Mouse (Mus musculus) erythroblast, adult 5-6 weeks (primary cell): Measurements from ENCODE around the gene Cpxm1. TPM values are rescaled to one million over a fixed set of nuclear protein-coding genes. Genes with fewer than 3 reads are reported as not detected.
A peak's percentile ranks its signal among the peaks of the same experiment; 100 is the strongest.

ENCODE experiments used
- ATAC-seq: replicated peaks from 2 replicates; pipeline ENCODE4 v1.8.0; 2016; ENCODE audit warnings: moderate number of reproducible peaks, mild to moderate bottlenecking, moderate TSS enrichment, inconsistent platforms; ENCODE audit not compliant: poor library complexity, low FRiP score, severe bottlenecking
- total RNA-seq, 2 experiments: library from RNA; stranded (forward) in 1 of 2; stranded (reverse) in 1 of 2; fragments of 150-400 nt in 1 of 2; fragments of 200-764, 138-1000 nt in 1 of 2; gene quantifications; 2 replicates each; pipeline versions ENCODE4 v1.2.3 to v1.2.4; 2015 to 2017; ENCODE audit warnings: low replicate concordance in 2 of 2

Cpxm1 gene
- total RNA-seq (2015; ENCODE audit: low replicate concordance): not detected in 2 replicates
- not detected in 2 replicates for total RNA-seq (2017; ENCODE audit: low replicate concordance)

DNA sequence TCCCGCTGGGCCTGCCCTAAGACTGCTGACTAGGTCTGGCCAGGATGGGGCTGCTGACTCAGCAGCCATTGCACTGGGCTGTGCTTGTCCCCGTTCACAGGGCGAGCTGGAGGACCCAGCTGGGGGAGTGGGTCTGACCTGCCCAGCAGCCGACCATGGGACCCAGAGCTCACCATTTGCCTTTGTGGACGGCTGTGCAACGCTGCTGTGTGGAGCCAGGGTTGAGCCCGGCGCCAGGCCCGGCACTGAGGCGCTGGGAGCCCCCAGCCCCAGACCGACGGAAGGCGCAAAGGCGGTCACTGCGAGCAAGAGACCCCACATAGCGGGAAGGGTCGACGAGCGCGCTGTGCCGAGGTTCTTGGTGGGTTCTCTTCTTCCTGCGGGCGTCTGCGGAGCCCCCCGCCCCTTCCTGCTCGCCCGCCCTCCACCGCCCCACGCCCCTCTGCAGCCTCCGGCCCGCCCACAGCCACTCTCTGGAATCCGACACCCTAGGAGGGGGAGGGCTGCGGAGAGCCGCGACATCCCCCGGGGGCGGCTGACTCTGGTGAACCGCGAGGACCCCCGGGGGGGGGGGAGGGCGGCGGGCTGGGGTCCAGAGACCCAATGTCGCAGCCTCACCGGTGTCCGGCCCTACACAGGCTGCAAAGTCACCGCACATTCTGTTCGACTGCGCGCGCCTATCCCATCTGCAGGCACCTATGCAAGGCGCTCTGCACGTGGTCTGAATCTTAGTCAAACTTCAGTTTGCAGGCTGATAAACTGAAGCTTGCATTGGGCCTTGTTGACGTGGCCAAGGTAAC lies at the start of gene Cpxm1:
Gene Cpxm1, minus strand, starts transcription at position 389 of the 800 bp plus-strand sequence.
- no peak for ATAC-seq

DNA sequence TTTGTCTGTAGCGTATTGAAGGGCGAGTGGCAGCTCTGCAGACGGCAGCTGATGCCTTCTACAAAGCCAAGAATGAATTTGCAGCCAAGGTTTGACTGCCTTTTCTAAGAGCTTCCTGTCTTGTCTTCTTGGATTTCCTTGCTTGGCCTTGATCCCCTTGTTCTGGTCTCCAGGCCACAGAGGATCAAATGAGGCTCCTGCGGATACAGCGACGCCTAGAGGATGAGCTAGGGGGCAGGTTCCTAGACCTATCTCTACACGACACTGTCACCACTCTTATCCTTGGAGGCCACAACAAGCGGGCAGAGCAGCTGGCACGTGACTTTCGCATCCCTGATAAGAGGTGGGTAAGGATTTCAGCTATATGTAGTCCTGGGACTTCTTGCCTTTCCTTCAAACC lies 44.8 kb upstream of the Cpxm1 start:
- peak; percentile 73 for ATAC-seq

DNA sequence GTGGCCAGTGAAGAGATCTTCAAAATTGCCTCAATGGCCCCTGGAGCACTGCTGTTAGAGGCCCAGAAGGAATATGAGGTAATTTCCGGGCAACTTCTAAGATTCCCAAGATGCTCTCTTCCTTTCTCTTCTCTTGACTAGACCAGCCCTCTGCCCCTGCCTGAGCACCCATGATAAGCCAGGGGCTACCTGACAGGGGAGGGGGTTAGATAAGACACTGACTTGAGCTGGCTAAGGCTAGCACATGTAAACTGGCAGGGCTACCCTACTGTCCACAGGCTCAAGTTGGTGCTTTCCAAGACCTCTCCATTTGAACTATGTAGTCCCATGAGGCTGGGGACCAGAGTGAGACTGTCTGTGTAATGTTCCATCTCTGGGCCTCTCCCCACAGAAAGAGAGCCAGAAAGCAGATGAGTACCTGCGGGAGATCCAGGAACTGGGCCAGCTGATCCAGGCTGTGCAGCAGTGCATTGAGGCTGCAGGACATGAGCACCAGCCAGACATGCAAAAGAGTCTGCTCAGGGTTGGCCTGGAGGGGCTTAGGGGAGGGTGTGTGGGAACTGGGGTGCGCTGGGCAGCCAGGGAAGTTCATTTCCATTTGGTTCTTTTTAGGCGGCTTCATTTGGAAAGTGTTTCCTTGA lies 42.6 kb upstream of the Cpxm1 start:
- no peak for ATAC-seq

DNA sequence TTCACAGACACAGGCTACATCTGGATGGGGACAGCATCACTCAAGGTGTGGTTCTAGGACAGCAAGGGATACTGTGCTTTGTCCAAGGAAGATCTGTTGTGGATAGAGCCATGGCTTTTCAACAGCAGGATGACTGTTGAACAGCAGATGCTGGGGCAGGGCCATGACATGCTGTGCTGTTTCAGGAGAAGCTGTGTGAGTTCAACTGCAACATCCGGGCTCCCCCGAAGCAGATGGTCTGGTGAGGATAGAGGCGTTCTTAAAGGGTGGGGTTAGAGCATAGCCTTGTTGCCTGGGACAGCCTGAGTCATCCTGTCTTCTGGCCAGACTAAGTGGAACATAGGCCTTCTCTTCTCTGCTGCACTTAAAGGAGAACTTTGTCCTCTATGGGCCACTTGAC lies 41.5 kb upstream of the Cpxm1 start:
- no peak for ATAC-seq

DNA sequence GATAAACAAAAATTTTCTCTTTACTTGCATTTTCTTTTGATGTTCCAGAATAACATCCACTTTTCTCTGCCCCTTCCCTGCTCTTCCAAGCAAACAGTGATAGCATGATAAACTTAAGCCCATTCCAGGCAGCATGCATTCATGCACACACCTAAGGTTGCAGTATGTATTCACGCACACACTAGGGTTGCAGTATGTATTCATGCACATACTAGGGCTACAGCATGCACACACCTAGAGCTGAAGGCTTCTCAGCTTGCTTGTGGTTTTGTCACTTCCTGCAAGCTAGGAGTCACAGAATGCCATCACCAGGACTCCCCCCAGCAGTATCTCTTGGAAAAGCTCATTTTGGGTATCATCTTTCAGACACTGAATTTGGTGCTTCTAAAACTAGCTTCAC lies 39.4 kb upstream of the Cpxm1 start:
- ATAC-seq: no peak

DNA sequence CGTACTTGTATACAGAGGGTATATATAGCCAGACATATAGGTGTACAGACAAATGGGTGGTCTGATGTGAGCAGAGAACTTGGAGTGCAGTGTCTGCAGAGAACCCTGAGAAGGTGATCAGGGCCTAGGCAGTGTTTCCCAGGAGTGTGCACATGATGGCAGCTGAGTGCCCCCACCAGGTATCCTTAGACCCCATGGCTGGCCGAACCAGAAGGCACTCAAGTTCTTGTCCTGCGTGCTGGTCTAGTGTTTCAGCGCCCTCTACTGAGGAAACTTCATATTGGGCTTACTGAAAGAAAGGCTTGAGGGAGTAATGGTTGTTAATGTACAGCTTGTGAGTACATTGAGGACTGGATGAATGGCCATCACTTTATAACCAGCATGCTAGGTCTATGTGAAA lies 35.8 kb upstream of the Cpxm1 start:
- peak; percentile 71 for ATAC-seq

DNA sequence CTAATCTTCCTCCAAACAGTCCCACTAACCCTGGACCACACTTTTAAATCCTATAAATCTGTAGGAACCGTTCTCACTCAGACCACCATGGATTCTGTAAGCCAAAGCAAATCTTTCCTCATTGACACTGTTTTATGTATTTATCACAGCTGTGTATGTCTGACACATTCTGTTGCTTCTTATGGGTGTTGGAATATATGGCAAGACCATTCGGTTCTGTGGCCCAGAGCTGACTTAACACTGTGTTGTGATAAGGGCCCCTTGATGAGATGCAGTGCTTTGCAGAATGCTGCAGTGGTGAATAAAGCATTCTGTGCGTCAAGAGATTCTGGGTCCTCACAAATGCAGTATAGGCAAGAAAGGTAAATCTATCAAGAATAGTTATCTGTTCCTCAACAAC lies 34.8 kb upstream of the Cpxm1 start:
- ATAC-seq: no peak

DNA sequence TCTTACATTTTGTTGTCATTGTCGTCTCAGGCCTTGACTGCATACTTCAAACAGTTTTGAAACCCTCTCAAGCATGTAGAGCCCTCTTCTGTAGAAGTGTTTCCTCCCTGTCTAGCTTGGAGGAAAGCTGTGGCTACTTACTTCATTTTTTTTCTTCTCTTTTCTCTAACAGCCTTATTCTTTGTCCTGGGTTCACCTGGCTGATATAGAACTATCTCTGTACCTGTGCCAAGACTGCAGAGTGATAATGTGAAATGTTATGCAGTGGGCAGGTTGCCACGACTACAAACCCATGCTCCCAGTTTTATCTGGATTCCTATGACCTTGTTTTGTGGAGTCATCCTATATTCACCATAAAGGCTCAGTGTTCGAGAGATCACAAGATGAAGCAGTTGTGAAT lies 33.1 kb upstream of the Cpxm1 start:
- no peak for ATAC-seq

DNA sequence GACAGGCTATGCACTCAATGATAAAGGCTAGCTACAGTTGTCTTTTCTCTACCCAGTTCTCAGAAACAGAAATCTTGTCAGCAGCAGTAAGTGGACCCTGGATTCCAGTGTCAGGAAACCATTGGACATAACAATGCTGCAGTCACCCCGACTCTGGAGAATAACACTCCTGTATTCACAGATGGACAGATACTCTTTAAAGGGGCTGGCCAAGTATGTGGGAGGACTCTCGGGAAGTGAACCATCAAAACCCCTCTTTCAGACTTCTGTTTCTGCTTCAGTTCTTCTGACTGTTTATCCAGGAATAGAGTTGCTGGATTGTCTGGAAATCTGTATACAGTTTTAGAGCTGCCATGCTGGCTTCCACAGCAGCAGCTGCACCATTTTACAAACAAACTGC lies 32.5 kb upstream of the Cpxm1 start:
- no peak for ATAC-seq

DNA sequence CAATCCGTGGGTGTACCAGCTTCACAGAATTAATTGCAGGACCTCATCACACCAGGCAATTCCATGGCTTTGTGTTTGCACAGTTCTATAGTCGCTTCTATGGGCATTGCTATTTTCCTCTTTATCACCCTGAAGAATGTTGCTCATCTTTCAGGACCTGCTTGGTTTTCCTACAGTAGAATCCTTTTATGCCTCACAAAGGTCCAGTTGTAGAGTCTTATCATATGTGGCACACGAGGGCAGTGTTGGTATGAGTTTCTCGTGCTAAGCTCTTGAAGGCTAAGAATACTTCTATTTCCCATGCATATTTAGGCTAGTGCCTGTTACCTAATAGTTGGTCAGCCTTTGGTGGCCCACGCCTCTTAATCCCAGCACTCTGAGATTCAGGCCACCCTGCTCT lies 27.7 kb upstream of the Cpxm1 start:
- no peak for ATAC-seq

DNA sequence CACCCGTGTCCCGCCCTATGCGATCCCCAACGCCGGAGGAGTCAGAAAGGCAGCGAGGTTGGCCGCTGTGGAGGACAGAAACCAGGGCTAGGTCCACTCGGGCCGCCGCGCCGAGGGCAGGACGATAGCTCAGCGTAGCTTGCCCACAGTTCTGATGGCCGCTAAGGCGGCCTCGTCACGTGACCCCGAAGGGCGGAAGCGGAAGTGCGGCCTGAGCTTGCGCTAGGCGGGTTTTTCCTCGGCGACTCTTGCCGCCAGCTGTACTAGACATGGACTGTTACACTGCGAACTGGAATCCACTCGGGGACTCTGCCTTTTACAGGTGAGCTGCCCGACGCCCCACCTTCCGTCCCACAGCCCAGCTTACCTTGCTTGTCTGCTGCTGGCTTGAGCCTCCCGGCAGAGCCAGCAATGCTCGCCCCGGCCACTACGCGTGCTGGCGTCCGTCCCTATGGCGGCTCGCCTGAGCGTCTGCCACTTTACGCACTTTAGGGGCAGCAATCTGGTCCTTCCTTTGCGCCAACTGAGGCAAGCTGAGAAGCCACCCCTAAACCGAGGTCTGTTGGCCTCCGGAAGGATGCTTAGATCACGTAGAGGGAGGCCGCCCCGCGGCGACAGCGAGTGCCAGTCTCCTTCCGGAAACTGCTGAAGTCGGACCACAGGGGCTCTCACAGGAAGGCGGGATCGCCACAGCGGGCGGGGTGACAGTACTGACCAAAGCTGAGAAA lies 26.9 kb upstream of the Cpxm1 start, which contains the start of the genes Vps16 and Pced1a:
Gene Vps16, plus strand, starts transcription at position 214 of the 728 bp plus-strand sequence.
Gene Pced1a, minus strand, starts transcription at position 576 of the 728 bp plus-strand sequence.
- ATAC-seq: peak; percentile 91

DNA sequence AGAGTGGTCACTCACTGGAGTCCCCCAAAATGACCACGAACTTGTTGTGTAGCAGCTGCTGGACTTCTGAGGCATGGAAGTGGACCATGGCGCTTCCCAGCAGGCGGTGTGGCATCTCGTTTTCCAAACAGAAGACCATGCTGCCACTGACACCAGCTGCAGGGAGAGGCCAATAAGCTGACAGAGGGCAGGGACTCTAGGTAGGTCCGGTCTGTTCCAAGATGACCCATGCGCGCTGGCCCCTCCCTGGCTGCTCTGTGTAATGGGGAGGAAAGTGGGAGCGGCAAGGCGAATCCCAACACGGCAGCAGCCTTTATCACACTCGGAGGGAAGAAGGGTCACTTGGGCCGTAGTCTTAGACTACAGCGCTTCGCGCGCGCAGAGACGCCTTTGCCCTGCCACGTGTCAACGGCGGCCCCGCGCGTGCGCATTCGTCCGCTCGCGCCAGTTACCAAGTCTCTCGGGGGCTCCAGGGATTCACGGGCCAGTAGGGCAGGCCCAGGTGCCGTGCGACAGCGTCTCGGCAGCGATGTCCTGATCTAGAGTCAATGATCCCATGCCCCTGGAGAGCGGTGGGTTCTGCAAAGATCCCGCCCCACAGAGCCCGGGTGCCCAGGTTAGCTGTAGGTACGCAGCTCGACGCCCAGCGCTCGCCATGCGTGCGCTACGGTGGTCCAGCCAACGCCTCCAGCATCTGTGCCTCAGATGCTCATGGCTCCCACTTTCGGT lies 26.2 kb upstream of the Cpxm1 start:
- peak; percentile 64 for ATAC-seq

DNA sequence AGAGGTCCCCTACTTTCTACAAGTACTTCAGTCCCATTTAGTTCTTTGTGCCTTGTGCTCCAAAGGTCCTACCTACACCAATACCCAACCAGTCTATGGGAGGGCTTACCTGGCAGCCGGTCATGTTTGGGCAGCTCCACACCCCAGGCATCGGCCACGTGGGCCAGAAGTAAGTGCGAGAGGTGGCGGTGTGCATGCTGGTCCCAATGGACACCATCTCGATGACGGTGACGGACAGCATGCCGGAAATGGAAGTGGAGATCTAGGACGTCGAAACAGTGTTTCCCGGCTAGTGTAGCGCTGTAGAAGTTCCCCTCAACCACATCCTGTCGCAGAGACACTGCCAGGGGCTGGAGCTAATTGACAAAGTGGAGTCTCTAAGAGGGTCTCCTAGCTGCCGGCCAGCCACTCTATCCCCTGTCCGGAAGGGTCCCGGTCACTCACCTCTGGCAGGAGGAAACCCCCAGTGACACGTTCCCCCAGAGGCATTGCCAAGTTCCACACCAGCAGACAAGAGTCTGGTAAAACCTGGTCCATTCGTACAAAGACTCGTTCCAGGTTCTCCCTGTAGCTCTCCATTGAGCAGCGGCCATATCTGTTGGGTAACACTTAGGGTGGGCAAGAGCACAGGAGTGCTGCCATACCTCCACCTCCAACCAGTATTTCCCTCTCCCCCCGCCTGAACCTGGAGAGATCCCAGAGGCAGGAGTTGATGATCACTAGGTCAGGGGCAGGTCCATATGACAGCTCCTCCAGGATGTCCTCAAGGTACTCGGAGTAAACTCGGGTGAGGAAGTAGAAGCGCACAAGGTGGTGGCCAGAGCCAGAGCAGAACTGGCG lies 24.6 kb upstream of the Cpxm1 start:
- ATAC-seq: no peak

DNA sequence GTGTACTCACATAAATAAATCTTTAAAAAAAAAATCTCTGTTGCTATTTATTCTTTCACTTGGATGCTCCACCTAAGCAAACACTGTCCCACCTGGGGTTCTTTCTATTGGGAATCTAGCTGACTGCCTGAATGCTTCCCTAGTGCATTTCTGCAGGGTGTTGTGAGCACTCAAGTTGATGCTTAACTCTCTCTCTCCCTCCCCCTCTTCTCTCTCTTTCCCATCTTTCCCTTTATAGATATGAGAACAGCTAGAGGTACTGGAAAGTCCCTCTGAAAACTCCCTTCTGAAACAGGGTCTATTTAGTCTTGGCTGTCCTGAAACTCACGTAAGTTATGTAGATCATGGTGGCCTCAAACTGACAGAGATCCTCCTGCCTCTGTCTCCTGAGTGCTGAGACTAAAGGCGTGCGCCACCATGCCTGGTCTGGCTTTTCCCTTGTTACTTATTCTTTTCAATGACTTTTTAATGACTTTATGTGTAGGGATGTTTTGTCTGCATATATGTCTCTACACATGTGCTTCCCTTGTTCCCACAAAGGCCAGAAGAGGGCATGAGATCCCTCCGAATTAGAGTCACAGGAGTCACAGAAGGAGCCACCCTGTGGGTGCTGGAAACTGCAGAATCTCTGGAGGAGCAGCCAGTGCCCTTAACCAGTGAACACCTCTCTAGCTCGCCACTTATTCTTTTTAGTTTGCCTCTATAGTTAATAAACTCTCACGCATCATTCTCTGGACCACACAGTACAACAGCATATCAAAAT lies 16.9 kb upstream of the Cpxm1 start:
- no peak for ATAC-seq

DNA sequence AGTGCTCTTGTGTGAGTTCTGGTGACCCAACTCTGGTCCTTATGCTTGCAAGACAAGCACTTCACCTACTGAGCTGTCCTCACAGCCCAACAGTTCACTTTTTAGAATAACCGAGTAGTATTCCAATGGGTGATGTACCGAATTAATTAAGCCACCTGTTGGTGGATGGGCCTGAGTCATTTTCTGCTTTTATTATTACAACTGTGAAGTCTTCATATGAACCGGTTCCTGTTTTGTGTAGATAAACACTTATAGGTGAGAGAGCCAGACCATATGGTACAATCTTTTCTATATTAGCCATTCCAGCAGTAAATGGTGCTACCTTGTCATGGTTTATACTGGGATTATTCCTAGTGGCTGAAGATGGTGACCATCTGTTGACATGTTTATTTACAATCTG lies 15.4 kb upstream of the Cpxm1 start:
- ATAC-seq: no peak

DNA sequence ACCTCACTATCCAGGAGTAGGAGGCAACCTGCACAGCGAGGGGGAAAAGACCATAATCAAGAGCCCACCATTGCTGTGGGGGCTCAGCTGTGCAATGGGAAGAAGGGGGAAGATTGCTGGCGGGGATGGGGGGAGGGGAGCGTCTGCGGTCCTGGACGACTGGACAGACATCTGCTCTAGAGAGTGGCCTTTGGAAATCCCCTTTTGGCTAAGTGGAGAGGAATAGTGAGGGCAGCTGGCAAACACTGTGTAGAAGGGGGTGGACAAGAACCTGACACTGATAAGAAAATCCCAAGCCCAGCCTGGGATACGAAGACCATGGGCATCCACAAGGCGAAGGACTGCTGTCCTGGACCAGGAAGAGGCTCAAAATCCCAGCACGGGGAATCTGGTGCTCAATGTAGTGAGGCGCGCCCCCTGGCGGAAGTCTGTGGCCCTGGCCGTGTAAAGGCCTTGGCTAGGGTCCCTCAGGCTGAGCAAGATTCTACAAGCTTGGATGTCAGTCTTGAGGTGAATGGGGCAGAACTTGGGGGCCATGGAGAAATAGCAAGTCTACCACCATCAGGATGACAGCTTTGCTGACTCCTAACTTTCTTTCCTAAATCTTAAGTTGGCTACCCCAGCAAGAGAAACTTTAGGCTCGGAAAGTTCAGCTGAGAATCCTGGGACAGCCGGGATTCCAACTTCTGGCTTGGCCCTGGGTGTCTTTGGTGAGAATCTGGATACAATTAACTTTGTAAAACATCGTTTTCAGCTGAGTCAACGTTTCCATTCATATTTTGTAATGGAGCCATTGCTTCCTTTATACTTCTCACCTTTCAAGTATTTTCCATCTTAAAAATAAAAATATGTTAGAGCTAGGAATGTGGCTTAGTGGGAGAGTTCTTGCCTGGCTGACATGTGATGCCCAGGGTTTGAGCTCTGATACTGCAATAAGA lies 14.5 kb upstream of the Cpxm1 start:
- peak; percentile 73; the same call in 1 of the 2 replicates for ATAC-seq

DNA sequence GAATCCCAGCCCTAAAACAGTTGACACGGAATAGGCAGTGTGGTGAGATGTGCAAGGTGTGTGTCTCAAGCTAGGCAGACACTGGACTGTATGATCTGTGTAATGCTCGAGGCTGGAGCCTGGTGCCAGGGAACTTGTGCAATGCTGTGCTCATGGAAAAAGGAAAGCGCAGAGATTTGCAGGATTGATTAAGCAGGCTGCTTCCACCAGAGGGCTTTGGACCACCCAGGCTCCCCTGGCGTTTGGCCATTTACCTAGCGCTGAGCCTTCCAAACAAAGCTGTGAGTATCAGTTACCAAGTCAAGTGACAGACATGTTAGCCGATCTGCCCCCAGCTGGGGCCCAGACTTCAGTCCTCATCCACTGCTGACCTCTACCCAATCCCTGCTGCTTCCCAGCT lies 10.8 kb upstream of the Cpxm1 start:
- ATAC-seq: no peak
